In genomic region chr6:55230048-55230447, GRCm38 (mm10) we compare ENCODE assay signal across 22 mouse cellular contexts. TPM values are rescaled to one million over a fixed set of nuclear protein-coding genes. Genes with fewer than 3 reads are reported as not detected.
"Had no signal": no experiment of that assay in that cellular context is flagged by ENCODE, and none has a peak within 500 bp of the region (broad histone marks: within the 10 kb centered on the region; RNA-seq: fewer than 3 reads in every experiment).

No protein-coding gene starts in this region.

- H3K36me3 ChIP-seq: neural tube, embryonic 13.5 days; stomach, embryonic 15.5 days had no signal

- H3K4me3 ChIP-seq: limb, embryonic 12.5 days; limb, embryonic 15.5 days; megakaryocyte, embryonic 14.5 days; midbrain, embryonic 10.5 days; midbrain, embryonic 13.5 days; myocyte; neural tube, embryonic 13.5 days; stomach, embryonic 15.5 days had no signal

- H3K27me3 ChIP-seq: limb, embryonic 12.5 days; limb, embryonic 15.5 days; megakaryocyte, embryonic 14.5 days; midbrain, embryonic 13.5 days; neural tube, embryonic 13.5 days; stomach, embryonic 15.5 days had no signal

- ATAC-seq: midbrain, embryonic 13.5 days; midbrain, embryonic 16.5 days had no signal

- H3K4me1 ChIP-seq: limb, embryonic 12.5 days; limb, embryonic 15.5 days; midbrain, embryonic 10.5 days; midbrain, embryonic 13.5 days; neural tube, embryonic 13.5 days; stomach, embryonic 15.5 days had no signal

- DNase-seq: kidney, adult 18-20 months; kidney, adult 9 months; kidney, postnatal 14 days; kidney, postnatal 4 days; left cerebral cortex, postnatal 4 days; retina, postnatal 1 day; right cerebral cortex, postnatal 25 days; spleen, adult 18-20 months; thymus, postnatal 25 days had no signal

- H3K9me3 ChIP-seq: limb, embryonic 12.5 days; limb, embryonic 15.5 days; megakaryocyte, embryonic 14.5 days; midbrain, embryonic 10.5 days; midbrain, embryonic 13.5 days; neural tube, embryonic 13.5 days; stomach, embryonic 15.5 days had no signal

- H3K9ac ChIP-seq: limb, embryonic 12.5 days; limb, embryonic 15.5 days; liver, embryonic 14.5 days; midbrain, embryonic 13.5 days; neural tube, embryonic 13.5 days; stomach, embryonic 15.5 days had no signal

- H3K27ac ChIP-seq: limb, embryonic 12.5 days; limb, embryonic 15.5 days; liver, embryonic 14.5 days; midbrain, embryonic 10.5 days; midbrain, embryonic 13.5 days; neural tube, embryonic 13.5 days; stomach, embryonic 15.5 days had no signal

- H3K4me2 ChIP-seq: limb, embryonic 12.5 days; limb, embryonic 15.5 days; midbrain, embryonic 13.5 days; neural tube, embryonic 13.5 days; stomach, embryonic 15.5 days had no signal

RNA-seq across cellular contexts. Expression of gene Mindy4, which starts 26.9 kb away (rescaled TPM):
- total RNA-seq: monocyte, adult 5-6 weeks; neutrophil, adult 5-6 weeks had no signal

RNA-seq across cellular contexts. Expression of gene Inmt, which starts 55.2 kb away (rescaled TPM):
- total RNA-seq: left cerebral cortex, postnatal 14 days; left cerebral cortex, postnatal 4 days; monocyte, adult 5-6 weeks; neutrophil, adult 5-6 weeks had no signal
- polyA plus RNA-seq: limb, embryonic 12.5 days; midbrain, embryonic 13.5 days; midbrain, embryonic 16.5 days; myocyte; neural tube, embryonic 13.5 days had no signal
